Mouse (Mus musculus) CD4-positive helper T cell, adult 2 months (primary cell): ENCODE results near the gene Gm10778.

Source experiments
- DNase-seq: peaks from one replicate; pipeline ENCODE4 v3.0.0-alpha.2; 2012; ENCODE audit warnings: low read depth, missing footprints, low spot score

Gm10778 gene

DNA sequence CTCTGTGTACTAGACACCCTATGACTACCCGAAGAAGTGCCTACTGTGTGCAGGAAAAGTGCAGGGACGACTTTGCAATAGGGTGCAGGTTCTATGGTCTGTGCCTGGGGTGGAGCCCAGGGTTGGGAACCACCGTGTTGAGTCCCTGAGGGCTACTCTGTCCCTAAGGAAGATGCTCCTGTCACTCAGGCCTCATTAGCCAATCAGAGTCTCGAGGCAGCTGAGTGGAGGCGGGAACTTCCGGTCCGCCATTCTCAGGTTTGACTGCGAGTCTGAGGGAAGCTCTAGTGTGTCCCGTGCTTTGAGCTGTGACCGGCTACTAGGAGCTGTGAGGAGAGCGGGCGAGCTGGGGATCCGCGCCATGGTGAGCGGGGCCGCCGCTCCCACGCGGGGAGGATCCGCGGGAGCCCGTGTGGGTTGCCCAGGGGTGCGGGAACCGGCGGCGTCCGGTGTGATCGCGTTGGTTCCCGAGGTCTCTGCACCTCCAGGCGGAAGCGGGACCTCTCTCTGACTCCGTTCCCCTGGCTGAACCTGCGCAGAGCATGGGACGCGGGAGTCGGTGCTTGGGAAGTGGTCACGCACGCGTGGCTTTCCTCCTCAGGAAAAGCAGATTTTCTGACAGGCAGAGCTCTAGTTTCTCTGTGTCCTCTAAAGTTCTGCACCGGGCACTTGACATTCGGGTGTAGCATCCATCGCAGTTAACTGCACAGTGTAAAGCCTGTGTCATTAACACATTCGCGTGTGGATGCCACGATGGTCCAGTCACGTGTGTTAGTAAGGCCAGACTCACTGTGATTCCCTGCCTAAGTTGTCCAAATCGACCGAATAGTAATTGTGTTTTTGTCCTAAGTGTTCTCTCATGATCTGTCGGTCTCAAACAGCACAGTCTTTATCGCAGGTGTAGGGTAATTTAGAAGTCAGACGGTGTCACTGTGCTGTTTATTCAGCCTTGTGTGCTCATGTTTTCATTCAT is at the start of gene Gm10778:
Gene Gm10778, plus strand, starts transcription at position 257 of the 973 bp plus-strand sequence.
- DNase-seq: peak; percentile 89

DNA sequence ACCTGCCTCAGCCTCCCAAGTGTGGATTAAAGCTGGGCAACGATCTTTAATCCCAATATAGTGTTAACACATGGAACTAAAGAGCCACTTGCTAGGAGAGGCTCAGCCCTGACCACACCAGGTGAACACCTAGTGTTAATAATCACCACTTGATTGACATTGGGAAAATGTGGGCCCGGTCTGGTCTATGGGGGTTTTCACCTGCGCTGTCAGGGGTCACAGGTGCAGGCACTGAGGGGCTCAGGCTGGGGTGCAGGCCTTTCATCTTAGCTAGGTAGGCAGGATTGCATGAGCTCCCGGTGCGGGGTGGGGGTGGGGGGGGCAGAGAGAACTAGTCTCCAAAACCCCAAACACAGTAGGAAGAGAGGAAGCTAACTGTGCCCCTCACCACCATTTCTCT is 49.2 kb upstream of the Gm10778 start:
- no peak for DNase-seq

DNA sequence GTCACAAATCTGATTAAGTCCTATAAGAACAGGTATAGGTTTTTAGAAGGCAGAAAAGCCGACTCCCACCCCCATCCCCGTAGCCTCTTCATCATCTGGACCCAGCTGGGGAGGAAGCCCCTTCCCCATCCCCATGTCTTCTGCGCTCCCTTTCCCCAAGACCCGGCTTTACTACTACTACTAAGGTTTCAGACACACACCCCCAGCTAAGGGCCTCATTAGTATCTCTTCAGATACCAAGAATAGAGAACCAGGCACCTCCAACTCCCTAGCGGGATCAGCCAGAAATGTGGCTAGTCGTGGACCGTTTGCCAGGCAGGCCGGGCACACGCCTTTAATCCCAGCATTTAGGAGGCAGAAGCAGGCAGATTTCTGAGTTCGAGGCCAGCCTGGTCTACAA is 48.8 kb upstream of the Gm10778 start:
- no peak for DNase-seq

DNA sequence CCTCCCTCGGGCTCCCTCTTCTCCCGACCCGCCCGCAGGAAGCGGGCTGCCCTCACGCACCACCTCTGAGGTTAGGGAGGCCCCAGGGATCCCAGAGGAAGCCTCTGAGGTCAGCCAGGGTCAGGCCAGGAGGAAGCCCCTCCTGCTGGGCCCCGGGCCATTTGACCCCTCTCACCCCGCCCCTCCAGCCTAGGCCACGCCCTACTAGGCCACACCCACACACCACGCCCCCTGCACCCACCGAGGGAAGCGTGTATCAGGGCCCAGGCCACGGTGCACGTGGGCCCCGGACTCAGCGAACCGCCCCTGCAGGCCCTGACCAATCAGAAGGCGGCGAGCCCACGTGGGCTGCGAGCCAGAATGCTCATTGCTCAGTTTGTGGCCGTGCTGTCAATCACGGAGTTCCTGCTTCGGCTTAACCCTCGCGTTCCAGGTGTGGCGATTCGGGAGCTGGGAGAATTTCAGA is 48.1 kb upstream of the Gm10778 start, which contains the start of gene Tle6:
Gene Tle6, minus strand, starts transcription at position 336 of the 466 bp plus-strand sequence.
- peak; percentile 91 for DNase-seq

DNA sequence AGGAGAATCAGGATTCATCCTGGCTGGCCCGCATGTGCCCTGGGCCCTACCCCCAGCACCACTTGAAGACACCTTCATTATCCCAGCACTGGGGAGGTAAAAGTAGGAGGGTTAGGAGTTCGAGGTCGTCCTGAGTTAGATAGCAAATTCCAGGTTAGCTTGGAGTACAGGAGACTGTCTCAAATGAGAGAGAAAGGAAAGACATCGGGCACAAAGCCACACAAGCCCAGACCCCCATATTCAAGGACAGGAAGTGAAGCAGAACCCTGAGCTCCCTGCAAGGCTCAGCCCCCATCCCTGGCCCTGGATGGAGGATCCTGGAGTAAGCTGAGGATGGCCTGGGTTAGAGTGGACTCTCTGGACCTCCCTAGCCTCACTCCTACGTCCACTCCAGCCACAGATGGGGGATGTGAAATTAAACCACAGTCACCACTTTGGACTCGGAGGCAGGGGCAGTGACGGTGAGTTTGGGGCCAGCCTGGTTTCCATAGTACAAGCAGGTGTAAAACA is 47.4 kb upstream of the Gm10778 start:
- no peak for DNase-seq

DNA sequence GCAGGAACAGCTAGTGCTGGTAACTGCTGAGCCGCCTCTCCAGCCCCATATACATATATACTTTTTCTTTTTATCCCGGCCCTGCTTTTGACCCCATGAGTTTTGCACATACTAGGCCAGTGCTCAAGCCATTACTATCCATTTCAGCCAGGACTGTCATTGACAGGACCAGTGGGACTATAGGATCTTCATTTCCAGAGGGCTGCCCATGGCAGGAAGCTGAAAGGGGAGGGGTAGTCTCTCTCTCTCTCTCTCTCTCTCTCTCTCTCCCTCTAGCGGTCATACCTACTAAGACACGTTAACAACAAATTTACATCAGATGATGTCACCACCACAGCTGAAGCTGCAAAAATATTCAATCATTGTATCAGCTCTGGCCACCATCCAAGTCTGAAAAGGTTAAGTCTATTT is 46.1 kb upstream of the Gm10778 start:
- DNase-seq: peak; percentile 84

DNA sequence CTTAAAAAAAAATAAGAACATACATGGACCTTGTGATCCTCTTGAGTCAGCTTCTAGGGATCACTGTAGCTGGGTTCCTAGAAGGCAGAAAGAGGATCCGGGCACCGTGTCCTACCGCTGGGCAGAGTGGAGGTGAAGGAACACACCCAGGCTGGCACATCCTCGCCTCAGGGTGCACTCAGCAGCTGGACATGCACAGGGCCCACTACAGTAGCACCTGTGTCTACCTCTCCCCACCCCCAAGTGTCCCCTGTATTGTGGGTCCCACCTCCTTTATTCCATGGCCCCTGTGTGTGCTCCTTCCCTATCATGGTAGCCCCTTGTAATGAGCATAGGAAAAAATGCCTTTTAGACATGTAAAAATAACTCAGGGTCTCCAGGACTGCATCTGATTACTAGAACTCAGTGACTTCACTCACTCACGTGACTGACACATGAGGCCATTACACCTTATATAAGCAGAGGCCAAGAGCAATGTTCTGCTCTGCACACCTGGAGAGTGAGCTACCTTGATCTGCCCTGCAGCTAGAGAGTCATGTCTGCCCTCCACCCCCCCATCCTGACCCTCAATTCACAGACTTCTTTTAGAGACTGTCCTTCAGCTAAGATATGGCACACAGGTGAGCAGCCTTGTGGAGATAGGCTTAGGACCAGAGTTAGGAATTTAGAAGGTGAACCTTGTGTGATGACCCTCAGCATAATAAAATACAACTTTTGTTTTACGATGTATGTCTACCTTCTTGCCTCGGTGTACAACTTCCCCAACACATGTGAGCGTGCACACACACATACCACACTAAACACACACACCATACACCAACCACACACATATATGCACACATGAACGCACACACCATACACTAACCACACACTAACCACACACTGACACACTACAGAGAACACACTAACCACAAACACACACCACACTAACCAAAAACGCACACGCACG is 44.6 kb upstream of the Gm10778 start:
- no peak for DNase-seq

DNA sequence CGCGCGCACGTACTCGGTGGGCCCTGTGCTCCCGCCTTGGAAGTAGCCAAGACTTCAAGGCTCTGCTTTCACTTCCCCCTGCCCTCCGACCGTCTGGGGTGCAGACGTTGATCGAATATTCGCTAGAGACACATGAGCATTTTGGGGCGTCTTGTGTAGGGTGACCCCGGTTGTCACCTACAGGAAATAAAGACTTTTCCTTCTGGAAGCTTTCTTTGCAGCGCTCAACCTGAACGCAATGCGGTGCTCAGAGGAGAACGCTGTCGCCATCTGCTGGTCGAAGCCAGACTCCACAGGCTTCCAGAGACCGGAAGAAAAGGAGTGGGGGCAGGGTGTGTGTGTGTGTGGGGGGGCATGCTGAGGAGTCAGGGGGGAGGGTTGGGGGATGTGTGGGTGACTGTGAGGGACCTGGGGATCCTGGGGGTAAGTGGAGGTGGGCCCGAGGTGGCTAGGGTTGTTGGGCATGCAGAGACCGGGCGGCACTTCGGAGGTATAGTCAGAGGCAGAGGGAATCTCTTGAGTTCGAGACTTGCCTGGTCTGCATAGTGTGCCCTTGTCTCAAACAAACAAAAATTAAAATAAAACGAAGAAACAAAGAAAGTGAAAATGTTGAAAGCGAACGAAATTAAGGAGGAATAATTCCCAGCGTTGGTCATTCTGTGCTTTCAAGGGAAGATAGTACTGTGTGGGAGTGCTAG is 43.7 kb upstream of the Gm10778 start:
- peak; percentile 87 for DNase-seq

DNA sequence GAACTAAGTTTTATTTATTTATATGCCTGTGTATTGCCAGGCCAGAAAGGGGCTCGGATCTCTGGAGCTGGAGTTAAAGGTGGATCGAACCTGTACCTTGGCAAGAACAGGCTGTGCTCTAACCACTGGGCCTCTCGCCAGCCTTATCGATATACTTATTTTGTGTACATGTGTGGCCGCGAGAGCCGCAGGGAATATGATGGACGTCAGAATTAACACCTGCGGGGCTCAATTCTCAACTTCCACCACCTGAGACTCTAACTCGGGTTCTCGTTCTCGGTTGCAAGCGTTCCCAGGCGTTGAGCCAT is 43.2 kb upstream of the Gm10778 start:
- no peak for DNase-seq

DNA sequence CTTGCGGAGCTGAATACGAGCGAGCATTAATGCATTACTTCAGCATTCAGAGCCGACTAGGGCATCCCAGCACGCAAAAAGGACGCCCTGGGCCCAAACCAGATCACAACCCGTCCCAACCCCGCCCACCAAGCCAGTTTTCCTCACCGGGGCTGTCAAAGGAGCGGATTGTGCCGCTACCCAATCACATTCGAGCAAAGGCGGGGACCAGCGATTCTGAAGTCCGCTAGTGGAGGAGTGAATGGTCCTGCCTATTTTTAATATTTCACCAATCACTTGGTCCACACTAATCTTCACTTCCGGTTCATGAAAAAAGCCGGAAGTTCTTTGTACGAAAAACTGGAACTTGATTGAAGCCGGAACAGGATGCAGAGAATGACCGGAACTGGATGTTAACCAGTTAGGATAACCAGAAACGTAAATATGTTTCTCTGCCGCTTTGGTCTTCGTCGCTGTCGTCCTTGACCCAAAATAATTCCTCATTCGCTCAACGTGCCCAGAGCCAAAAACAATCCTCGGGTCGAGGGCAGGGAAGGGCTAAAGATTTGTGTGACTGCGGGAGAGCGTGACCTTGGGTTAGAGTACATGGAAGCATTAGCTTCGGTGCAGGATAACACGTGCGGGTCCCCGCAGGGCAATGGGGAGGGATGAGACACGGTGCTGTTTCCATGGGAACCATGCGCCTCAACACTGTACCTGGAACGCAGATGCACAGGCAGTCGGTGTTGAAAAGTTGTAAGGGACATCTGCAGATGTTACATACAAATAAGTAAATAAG is 42.7 kb upstream of the Gm10778 start, which contains the start of gene BC025920:
Gene BC025920, plus strand, starts transcription at position 297 of the 778 bp plus-strand sequence.
- DNase-seq: peak; percentile 96

DNA sequence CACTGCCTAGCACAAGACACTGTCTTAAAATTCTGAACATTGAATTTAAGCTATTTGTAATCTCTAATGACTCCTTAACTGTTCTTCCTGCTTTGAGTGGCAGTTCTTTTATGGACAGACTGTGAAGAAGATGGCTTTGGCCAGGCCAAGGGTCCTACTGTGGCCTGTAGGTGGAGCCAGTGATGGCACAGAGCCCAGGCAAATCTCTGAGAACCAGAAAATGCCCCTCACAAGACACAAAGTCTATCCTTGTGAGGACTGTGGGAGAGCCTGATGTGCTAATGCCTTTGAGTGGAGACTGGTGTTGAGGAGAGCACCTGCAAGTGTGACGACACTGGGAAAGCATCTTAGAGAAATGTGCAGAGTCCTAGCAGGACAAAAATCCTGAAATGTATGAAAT is 40.6 kb upstream of the Gm10778 start:
- no peak for DNase-seq

DNA sequence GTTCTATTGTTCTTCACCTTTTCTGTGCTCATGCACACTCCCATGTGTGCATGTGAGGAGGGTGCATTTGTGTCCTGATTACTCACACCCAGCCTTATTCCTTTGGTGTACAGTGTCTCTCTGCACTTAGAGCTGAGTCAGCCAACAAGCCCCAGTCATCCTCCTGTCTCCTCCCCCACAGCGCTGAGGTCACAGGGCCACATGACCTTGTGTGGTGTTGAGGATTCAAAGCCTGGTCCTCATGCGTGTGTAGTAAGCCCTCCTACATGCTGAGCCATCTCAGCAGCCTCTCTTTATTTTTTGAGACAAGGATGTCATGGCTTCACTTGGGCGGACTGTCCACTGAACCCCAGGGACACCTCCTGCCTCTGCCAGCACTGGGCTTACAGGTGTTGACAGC is 36.1 kb upstream of the Gm10778 start:
- no peak for DNase-seq

DNA sequence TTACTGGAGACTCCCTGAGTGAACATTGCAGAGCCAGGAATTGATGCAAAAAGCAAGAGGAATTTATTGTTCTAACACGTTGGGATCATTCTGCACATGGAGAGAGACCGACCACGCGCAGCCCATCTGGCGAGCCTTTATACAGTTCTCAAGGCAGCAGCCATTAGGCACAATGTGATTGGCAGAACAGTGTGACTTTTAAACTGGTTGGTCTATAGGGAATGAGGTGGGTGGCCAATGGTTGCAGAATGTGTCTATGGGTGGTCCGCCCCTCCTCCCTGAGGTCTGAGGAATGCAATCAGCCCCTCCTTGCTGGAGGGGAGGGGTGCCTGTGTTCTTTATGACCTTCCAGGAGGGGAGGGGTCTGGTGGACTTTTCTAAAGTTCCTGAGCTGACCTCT is 33.4 kb upstream of the Gm10778 start:
- DNase-seq: no peak

DNA sequence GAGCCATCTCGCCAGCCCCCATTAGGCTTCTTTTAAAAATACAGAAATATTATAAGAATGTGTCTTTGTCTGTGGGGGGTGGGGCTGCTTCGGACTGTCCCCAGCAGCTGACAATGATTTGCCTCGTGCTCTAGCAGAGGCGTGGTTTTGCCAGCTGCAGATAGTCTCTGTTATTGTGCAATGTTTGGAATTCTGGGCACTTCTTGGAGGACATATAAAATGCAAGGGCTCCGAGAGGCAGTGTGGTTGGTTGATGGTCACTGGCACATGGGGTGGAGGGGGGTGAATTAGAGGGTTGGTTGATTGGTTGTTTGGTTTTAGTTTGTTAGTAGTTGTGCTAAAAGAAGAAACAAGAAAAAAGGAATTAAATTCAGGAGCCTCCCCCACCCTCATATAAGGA is 28.9 kb upstream of the Gm10778 start:
- no peak for DNase-seq

DNA sequence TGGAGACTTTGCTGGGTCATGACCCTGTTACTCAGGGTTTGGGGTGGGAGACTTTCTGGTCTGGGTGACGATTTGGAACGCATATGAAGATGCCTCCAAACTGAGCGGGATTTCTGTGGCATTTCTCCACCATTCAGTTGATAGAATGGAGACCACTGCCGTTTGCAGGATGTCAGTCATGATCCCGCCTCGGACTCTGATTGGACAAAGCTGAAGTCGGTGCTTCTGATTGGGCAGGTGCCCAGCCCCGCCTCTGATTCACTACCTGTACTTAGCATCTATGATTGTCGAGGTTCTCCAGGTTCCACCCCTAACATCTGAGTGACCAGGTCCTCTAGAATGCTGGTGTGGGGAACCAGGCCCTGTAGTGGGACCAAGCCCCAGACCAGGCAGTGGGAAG is 28.1 kb upstream of the Gm10778 start:
- DNase-seq: no peak

DNA sequence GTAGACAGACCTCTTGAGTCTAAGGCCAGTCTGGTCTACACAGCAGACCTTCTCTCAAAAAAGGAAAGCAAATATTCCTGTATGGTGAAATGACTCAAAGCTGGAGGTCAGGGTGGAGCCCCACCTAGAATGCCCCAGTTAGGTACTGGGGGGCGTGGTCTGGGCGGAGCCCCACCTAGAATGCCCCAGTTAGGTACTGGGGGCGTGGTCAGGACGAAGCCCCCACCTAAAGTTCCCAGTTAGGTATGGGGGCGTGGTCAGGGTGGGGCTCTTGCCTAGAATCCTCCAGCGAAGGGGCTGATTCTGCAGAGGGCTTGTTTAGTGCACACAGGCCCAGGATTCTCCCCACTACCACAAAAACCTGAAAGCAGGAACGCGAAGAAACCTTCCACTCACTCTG is 25.4 kb upstream of the Gm10778 start:
- DNase-seq: no peak

DNA sequence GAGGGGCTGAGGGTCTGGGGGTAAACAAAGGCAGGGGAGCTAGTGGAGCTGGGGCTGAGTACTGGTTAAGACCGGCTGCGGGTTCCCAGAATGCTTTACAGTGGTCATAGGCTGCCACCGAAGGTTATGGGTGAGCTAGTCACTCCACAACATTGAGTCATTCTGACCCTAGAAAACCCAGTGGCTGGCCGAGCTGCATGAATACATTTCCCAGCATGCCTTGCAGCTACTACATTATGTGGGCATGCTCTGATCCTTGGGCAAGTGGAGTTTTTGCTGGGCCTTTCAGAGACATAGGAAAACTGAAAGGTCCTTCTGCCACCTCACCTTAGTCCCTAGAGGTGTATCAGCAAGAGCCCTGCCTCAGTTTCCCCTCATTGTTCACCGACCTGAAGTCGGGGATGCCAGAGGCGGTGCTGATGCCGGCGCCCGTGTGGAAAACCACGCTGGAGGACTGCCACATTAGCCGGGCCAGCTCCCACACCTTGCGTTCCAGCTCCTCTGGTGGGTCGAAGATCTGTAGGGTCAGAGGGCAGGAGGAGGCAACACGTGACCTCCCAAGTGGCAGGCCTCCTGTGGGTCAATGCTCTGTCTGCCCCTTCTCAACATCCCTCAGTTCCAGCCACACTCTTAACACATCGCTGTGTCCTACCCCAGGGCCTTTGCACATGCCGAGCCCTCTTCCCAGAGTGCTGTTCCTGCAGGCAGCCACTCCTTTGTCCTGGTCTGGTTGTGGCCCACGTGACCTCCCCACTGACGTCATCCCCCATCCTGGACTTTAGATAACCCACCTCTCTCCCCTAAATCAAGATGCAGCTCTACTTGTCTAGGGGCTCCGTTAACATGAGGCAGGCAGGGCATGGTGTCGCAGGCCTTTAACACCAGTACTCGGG is 22.5 kb upstream of the Gm10778 start:
- no peak for DNase-seq

DNA sequence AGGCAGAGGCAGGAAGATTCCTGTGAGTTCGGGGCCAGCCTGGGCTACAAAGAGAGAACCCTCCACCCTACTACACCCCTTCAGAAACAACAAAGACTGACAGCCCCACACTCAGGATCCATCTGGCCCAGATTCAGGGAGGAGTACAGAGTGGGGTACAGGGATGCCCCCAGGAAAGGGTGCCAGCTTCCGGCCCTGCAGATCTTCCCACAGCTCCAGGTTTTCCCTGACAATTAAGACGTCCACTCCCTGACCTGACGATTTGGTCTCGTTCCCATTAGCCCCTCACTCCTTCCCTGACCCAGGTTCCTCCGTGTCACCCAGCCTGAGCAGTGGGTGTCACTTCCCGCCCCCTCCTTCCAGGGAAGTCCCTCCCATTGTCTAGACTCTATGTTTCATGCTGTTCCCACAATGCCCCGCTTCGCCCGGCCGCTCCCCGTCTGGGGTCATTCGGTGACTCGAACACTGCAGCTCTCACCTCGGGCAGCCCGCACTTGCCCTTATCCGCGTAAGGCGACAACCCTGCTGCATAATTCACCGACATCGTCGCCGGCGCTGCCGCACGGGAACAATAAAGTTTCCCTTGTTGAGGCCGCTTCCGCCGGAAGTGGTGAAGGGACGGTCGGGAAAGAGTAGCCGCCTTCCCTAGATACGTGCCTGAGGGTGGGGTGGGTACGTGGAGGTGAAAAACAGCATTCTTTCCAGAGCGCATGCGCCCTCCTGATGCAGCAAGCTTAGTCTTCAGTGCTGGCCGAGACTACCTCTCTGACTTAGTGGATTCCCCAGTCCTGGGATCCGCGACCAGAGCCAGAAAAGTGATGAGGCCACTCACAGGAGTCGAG is 21.6 kb upstream of the Gm10778 start, which contains the start of gene Sirt6:
Gene Sirt6, minus strand, starts transcription at position 804 of the 842 bp plus-strand sequence.
- DNase-seq: peak; percentile 96
